Mouse (Mus musculus): Measurements from ENCODE around the gene Rab19. TPM values are rescaled to one million over a fixed set of nuclear protein-coding genes. Genes with fewer than 3 reads are reported as not detected.

Gene Rab19
- 0.20 and 0.30 TPM in 2 replicates for polyA plus RNA-seq (2015; fragmentation: Nextera tagmentation; extraction: Ambion mirVana)

- Histone ChIP-seq H3K27ac (ENCODE audit: low read length) (no peak within 1 kb of the TSS), H3K9ac (replicated peaks; ENCODE audit: low read depth, low read length) (no peak within 1 kb of the TSS), H3K27me3 (replicated peaks; ENCODE audit: control insufficient read depth, insufficient read depth, low read length) (0 out of 2 replicates have a peak, but pooled peaks cover 2% of the 10 kb centered on the region), H3K4me1 (replicated peaks; ENCODE audit: control insufficient read depth, insufficient read depth, low read length) (peaks cover 8% of the 10 kb centered on the region), H3K4me3 (replicated peaks; ENCODE audit: low read length) (peak within 1 kb of the TSS; percentile 13), H3K4me2 (ENCODE audit: low read length) (peak within 1 kb of the TSS; percentile 39), H3K36me3 (ENCODE audit: control insufficient read depth, insufficient read depth) (no peaks in the 10 kb centered on the region), H3K9me3 (ENCODE audit: control insufficient read depth, low read length) (no peaks in the 10 kb centered on the region)
- no peak for ATAC-seq
- 6% methylated on average over 20 of the region's 20 CpGs for WGBS
Observed at GRCm38 (mm10) chr6:39381125-39381880, at the start of gene Rab19. Gene Rab19 (plus strand): TSS chr6:39381175.

GRCm38 (mm10) chr6:39331998-39332700 is 48.8 kb upstream of the Rab19 start:
- WGBS, result 82% methylated on average over 7 of the region's 7 CpGs
- no peaks in the 10 kb centered on the region for H3K9me3 ChIP-seq (ENCODE audit: control insufficient read depth, low read length)
- no peak overlapping the region for H3K4me3 ChIP-seq (replicated peaks; ENCODE audit: low read length)
- no peaks in the 10 kb centered on the region for H3K4me1 ChIP-seq (replicated peaks; ENCODE audit: control insufficient read depth, insufficient read depth, low read length)
- H3K27ac ChIP-seq (ENCODE audit: low read length), result no peak overlapping the region
- no peak overlapping the region for H3K4me2 ChIP-seq (ENCODE audit: low read length)
- H3K27me3 ChIP-seq (replicated peaks; ENCODE audit: control insufficient read depth, insufficient read depth, low read length), result no peaks in the 10 kb centered on the region
- H3K9ac ChIP-seq (replicated peaks; ENCODE audit: low read depth, low read length), result no peak overlapping the region
- peaks cover 19% of the 10 kb centered on the region for H3K36me3 ChIP-seq (ENCODE audit: control insufficient read depth, insufficient read depth)
- ATAC-seq, result no peak

- H3K4me1 ChIP-seq (replicated peaks; ENCODE audit: control insufficient read depth, insufficient read depth, low read length), result 0 out of 2 replicates have a peak, but pooled peaks cover 2% of the 10 kb centered on the region
- no peak overlapping the region for H3K27ac ChIP-seq (ENCODE audit: low read length)
- H3K36me3 ChIP-seq (ENCODE audit: control insufficient read depth, insufficient read depth), result peaks cover 22% of the 10 kb centered on the region
- H3K9me3 ChIP-seq (ENCODE audit: control insufficient read depth, low read length), result no peaks in the 10 kb centered on the region
- no peak overlapping the region for H3K4me3 ChIP-seq (replicated peaks; ENCODE audit: low read length)
- no peak overlapping the region for H3K4me2 ChIP-seq (ENCODE audit: low read length)
- no peaks in the 10 kb centered on the region for H3K27me3 ChIP-seq (replicated peaks; ENCODE audit: control insufficient read depth, insufficient read depth, low read length)
- no peak for ATAC-seq
- no peak overlapping the region for H3K9ac ChIP-seq (replicated peaks; ENCODE audit: low read depth, low read length)
- 90% methylated on average over 7 of the region's 7 CpGs for WGBS
Observed at GRCm38 (mm10) chr6:39334224-39334623, 46.8 kb upstream of the Rab19 start.

- H3K36me3 ChIP-seq (ENCODE audit: control insufficient read depth, insufficient read depth), result peaks cover 22% of the 10 kb centered on the region
- H3K4me3 ChIP-seq (replicated peaks; ENCODE audit: low read length), result no peak overlapping the region
- H3K9me3 ChIP-seq (ENCODE audit: control insufficient read depth, low read length), result no peaks in the 10 kb centered on the region
- H3K9ac ChIP-seq (replicated peaks; ENCODE audit: low read depth, low read length), result no peak overlapping the region
- ATAC-seq, result no peak
- WGBS, result 93% methylated on average over 3 of the region's 3 CpGs
- H3K4me2 ChIP-seq (ENCODE audit: low read length), result no peak overlapping the region
- H3K27ac ChIP-seq (ENCODE audit: low read length), result no peak overlapping the region
- no peaks in the 10 kb centered on the region for H3K27me3 ChIP-seq (replicated peaks; ENCODE audit: control insufficient read depth, insufficient read depth, low read length)
- 0 out of 2 replicates have a peak, but pooled peaks cover 2% of the 10 kb centered on the region for H3K4me1 ChIP-seq (replicated peaks; ENCODE audit: control insufficient read depth, insufficient read depth, low read length)
Observed at GRCm38 (mm10) chr6:39334873-39335272, 46.1 kb upstream of the Rab19 start.

- Histone ChIP-seq H3K27ac (ENCODE audit: low read length) (no peak overlapping the region), H3K4me3 (replicated peaks; ENCODE audit: low read length) (no peak overlapping the region), H3K27me3 (replicated peaks; ENCODE audit: control insufficient read depth, insufficient read depth, low read length) (no peaks in the 10 kb centered on the region), H3K36me3 (ENCODE audit: control insufficient read depth, insufficient read depth) (peaks cover 34% of the 10 kb centered on the region), H3K4me2 (ENCODE audit: low read length) (no peak overlapping the region), H3K4me1 (replicated peaks; ENCODE audit: control insufficient read depth, insufficient read depth, low read length) (0 out of 2 replicates have a peak, but pooled peaks cover 2% of the 10 kb centered on the region), H3K9me3 (ENCODE audit: control insufficient read depth, low read length) (no peaks in the 10 kb centered on the region), H3K9ac (replicated peaks; ENCODE audit: low read depth, low read length) (no peak overlapping the region)
- WGBS, result 32% methylated on average over 8 of the region's 8 CpGs
- ATAC-seq, result no peak; the same call in 1 of the 2 replicates
Observed at GRCm38 (mm10) chr6:39338359-39338758, 42.6 kb upstream of the Rab19 start.

GRCm38 (mm10) chr6:39341798-39342197 is 39.2 kb upstream of the Rab19 start:
- Histone ChIP-seq H3K36me3 (ENCODE audit: control insufficient read depth, insufficient read depth) (peaks cover 24% of the 10 kb centered on the region), H3K9ac (replicated peaks; ENCODE audit: low read depth, low read length) (no peak overlapping the region), H3K27ac (ENCODE audit: low read length) (no peak overlapping the region), H3K27me3 (replicated peaks; ENCODE audit: control insufficient read depth, insufficient read depth, low read length) (no peaks in the 10 kb centered on the region), H3K4me3 (replicated peaks; ENCODE audit: low read length) (no peak overlapping the region), H3K9me3 (ENCODE audit: control insufficient read depth, low read length) (no peaks in the 10 kb centered on the region), H3K4me1 (replicated peaks; ENCODE audit: control insufficient read depth, insufficient read depth, low read length) (peaks cover 5% of the 10 kb centered on the region), H3K4me2 (ENCODE audit: low read length) (no peak overlapping the region)
- WGBS, result 98% methylated on average over 2 of the region's 2 CpGs
- no peak for ATAC-seq

GRCm38 (mm10) chr6:39344020-39344419 is 37.0 kb upstream of the Rab19 start:
- H3K4me1 ChIP-seq (replicated peaks; ENCODE audit: control insufficient read depth, insufficient read depth, low read length), result peaks cover 16% of the 10 kb centered on the region
- peaks cover 17% of the 10 kb centered on the region for H3K36me3 ChIP-seq (ENCODE audit: control insufficient read depth, insufficient read depth)
- no peak overlapping the region for H3K4me3 ChIP-seq (replicated peaks; ENCODE audit: low read length)
- H3K9me3 ChIP-seq (ENCODE audit: control insufficient read depth, low read length), result no peaks in the 10 kb centered on the region
- peak; percentile 76 for ATAC-seq
- H3K27ac ChIP-seq (ENCODE audit: low read length), result no peak overlapping the region
- H3K27me3 ChIP-seq (replicated peaks; ENCODE audit: control insufficient read depth, insufficient read depth, low read length), result no peaks in the 10 kb centered on the region
- WGBS, result 16% methylated on average over 12 of the region's 12 CpGs
- H3K9ac ChIP-seq (replicated peaks; ENCODE audit: low read depth, low read length), result no peak overlapping the region
- H3K4me2 ChIP-seq (ENCODE audit: low read length), result no peak overlapping the region

GRCm38 (mm10) chr6:39345430-39345829 is 35.5 kb upstream of the Rab19 start:
- H3K4me2 ChIP-seq (ENCODE audit: low read length), result no peak overlapping the region
- ATAC-seq, result no peak
- H3K27me3 ChIP-seq (replicated peaks; ENCODE audit: control insufficient read depth, insufficient read depth, low read length), result no peaks in the 10 kb centered on the region
- H3K4me3 ChIP-seq (replicated peaks; ENCODE audit: low read length), result no peak overlapping the region
- WGBS, result 5% methylated on average over 7 of the region's 7 CpGs
- no peak overlapping the region for H3K9ac ChIP-seq (replicated peaks; ENCODE audit: low read depth, low read length)
- peaks cover 17% of the 10 kb centered on the region for H3K36me3 ChIP-seq (ENCODE audit: control insufficient read depth, insufficient read depth)
- no peaks in the 10 kb centered on the region for H3K9me3 ChIP-seq (ENCODE audit: control insufficient read depth, low read length)
- H3K27ac ChIP-seq (ENCODE audit: low read length), result no peak overlapping the region
- H3K4me1 ChIP-seq (replicated peaks; ENCODE audit: control insufficient read depth, insufficient read depth, low read length), result peaks cover 16% of the 10 kb centered on the region

- no peaks in the 10 kb centered on the region for H3K27me3 ChIP-seq (replicated peaks; ENCODE audit: control insufficient read depth, insufficient read depth, low read length)
- no peak overlapping the region for H3K9ac ChIP-seq (replicated peaks; ENCODE audit: low read depth, low read length)
- H3K4me3 ChIP-seq (replicated peaks; ENCODE audit: low read length), result no peak overlapping the region
- no peak for ATAC-seq
- H3K4me2 ChIP-seq (ENCODE audit: low read length), result no peak overlapping the region
- WGBS, result 14% methylated on average over 15 of the region's 15 CpGs
- peaks cover 16% of the 10 kb centered on the region for H3K4me1 ChIP-seq (replicated peaks; ENCODE audit: control insufficient read depth, insufficient read depth, low read length)
- 0 out of 2 replicates have a peak overlapping the region, but pooled peaks have one; percentile 24 for H3K27ac ChIP-seq (ENCODE audit: low read length)
- no peaks in the 10 kb centered on the region for H3K9me3 ChIP-seq (ENCODE audit: control insufficient read depth, low read length)
- peaks cover 19% of the 10 kb centered on the region for H3K36me3 ChIP-seq (ENCODE audit: control insufficient read depth, insufficient read depth)
Observed at GRCm38 (mm10) chr6:39346991-39347501, 33.9 kb upstream of the Rab19 start.

Measured in forebrain, embryonic 16.5 days (tissue).